Mouse (Mus musculus) small intestine, adult 2 months (tissue): ENCODE measurements at regions not wholly inside any gene's neighbourhood (a gene's known extent, or its start where the extent isn't known, plus 50 kb on each side); places are given as distances from the start of the nearest gene placed in this dataset.
"Not testable (repeated sequence)": the region's sequence is repeated elsewhere in the genome, so short reads cannot be mapped to it uniquely, and the experiment has no call there.

Source experiments
- H3K27ac ChIP-seq: fragments of 200-500 bp; 2 replicates; pipeline ENCODE4 v1.5.1; 2012; ENCODE audit warnings: low read depth, low read length, control low read depth, inconsistent platforms; ENCODE audit not compliant: insufficient read depth
- H3K27me3 ChIP-seq: fragments of 200-500 bp; 2 replicates; pipeline ENCODE4 v1.6.1; 2012; ENCODE audit warnings: mild to moderate bottlenecking, moderate library complexity, low read length, inconsistent platforms; ENCODE audit not compliant: control insufficient read depth, insufficient read depth
- H3K36me3 ChIP-seq: fragments of 200-500 bp; 2 replicates; pipeline ENCODE4 v1.6.1; 2012; ENCODE audit warnings: mild to moderate bottlenecking, low read length, control low read depth, inconsistent platforms; ENCODE audit not compliant: control insufficient read depth, insufficient read depth
- H3K4me1 ChIP-seq: fragments of 200-500 bp; 2 replicates; pipeline ENCODE4 v1.6.1; 2012; ENCODE audit warnings: low read length, inconsistent platforms, mixed read lengths; ENCODE audit not compliant: control insufficient read depth, insufficient read depth, insufficient read length
- H3K4me3 ChIP-seq: fragments of 200-500 bp; 2 replicates; pipeline ENCODE4 v1.5.1; 2012; ENCODE audit warnings: low read depth, mild to moderate bottlenecking, control low read depth, inconsistent platforms, low read length, moderate library complexity
- CTCF ChIP-seq: fragments of 200-500 bp; IDR thresholded peaks from 2 replicates; pipeline ENCODE4 v1.5.1; 2012; ENCODE audit warnings: low read depth, mild to moderate bottlenecking, control low read depth, inconsistent platforms, low read length, moderate library complexity, mixed read lengths; ENCODE audit not compliant: insufficient replicate concordance, insufficient read length; ENCODE audit errors: extremely low read depth
- POLR2A ChIP-seq: fragments of 200-500 bp; IDR thresholded peaks from 2 replicates; pipeline ENCODE4 v1.6.1; 2012; ENCODE audit warnings: low read depth, mild to moderate bottlenecking, control low read depth, inconsistent platforms, low read length, moderate library complexity
- WGBS: fragments of 180-500 bp; shearing (Covaris S2); methylation state at CpG from one replicate; pipeline ENCODE4 v1.1.7; 2018; 5-methylcytosine and 5-hydroxymethylcytosine counted together

- H3K4me3 ChIP-seq, H3K4me1 ChIP-seq, H3K27ac ChIP-seq, H3K36me3 ChIP-seq, H3K27me3 ChIP-seq: not testable (repeated sequence)
- WGBS = 94% methylated on average over 2 of the region's 2 CpGs
These were observed 108.5 kb upstream of the Fgf16 start for GRCm38 (mm10) chrX:105655591-105655990.

- no peak for TF ChIP-seq POLR2A
- TF ChIP-seq CTCF = no peak
- Histone ChIP-seq H3K27ac (no peak overlapping the region), H3K36me3 (no peaks in the 10 kb centered on the region), H3K4me1 (no peaks in the 10 kb centered on the region), H3K27me3 (no peaks in the 10 kb centered on the region), H3K4me3 (no peak overlapping the region)
- WGBS = 71% methylated on average over 2 of the region's 2 CpGs
These were observed 93.5 kb upstream of the Fgf16 start for GRCm38 (mm10) chrX:105670531-105670930.

GRCm38 (mm10) chrX:105671247-105671646, 92.8 kb upstream of the Fgf16 start:
- H3K27me3 ChIP-seq = no peaks in the 10 kb centered on the region
- H3K4me1 ChIP-seq = no peaks in the 10 kb centered on the region
- WGBS = 78% methylated on average over 4 of the region's 4 CpGs

GRCm38 (mm10) chrX:105674860-105675259, 89.2 kb upstream of the Fgf16 start:
- no peaks in the 10 kb centered on the region for H3K36me3 ChIP-seq
- TF ChIP-seq CTCF (no peak), POLR2A (no peak)
- H3K27me3 ChIP-seq = no peaks in the 10 kb centered on the region
- H3K4me3 ChIP-seq = no peak overlapping the region
- WGBS = 63% methylated on average over 3 of the region's 3 CpGs
- H3K4me1 ChIP-seq = no peaks in the 10 kb centered on the region
- no peak overlapping the region for H3K27ac ChIP-seq

More at GRCm38 (mm10) chrX:105671247-105671646, 92.8 kb upstream of the Fgf16 start:
- no peaks in the 10 kb centered on the region for H3K36me3 ChIP-seq
- TF ChIP-seq CTCF (no peak), POLR2A (no peak)
- H3K27ac ChIP-seq = no peak overlapping the region
- H3K4me3 ChIP-seq = no peak overlapping the region

GRCm38 (mm10) chrX:105683678-105684077, 80.4 kb upstream of the Fgf16 start:
- Histone ChIP-seq H3K4me3 (no peak overlapping the region), H3K27ac (peak overlapping the region; percentile 49; the same call in 1 of the 2 replicates), H3K36me3 (no peaks in the 10 kb centered on the region), H3K4me1 (peaks cover 7% of the 10 kb centered on the region; the same call in 1 of the 2 replicates), H3K27me3 (no peaks in the 10 kb centered on the region)
- TF ChIP-seq CTCF (no peak), POLR2A (no peak)
- WGBS = 30% methylated on average over 8 of the region's 8 CpGs

GRCm38 (mm10) chrX:105684433-105684832, 79.6 kb upstream of the Fgf16 start:
- TF ChIP-seq CTCF (no peak), POLR2A (no peak)
- Histone ChIP-seq H3K4me3 (no peak overlapping the region), H3K36me3 (no peaks in the 10 kb centered on the region), H3K27ac (no peak overlapping the region), H3K4me1 (peaks cover 7% of the 10 kb centered on the region; the same call in 1 of the 2 replicates), H3K27me3 (no peaks in the 10 kb centered on the region)
- 44% methylated on average over 4 of the region's 4 CpGs for WGBS

- Histone ChIP-seq H3K27me3 (no peaks in the 10 kb centered on the region), H3K27ac (no peak overlapping the region), H3K4me1 (no peaks in the 10 kb centered on the region), H3K4me3 (no peak overlapping the region), H3K36me3 (no peaks in the 10 kb centered on the region)
- WGBS = 47% methylated on average over 5 of the region's 5 CpGs
- TF ChIP-seq CTCF = no peak
- no peak for TF ChIP-seq POLR2A
These were observed 53.3 kb upstream of the Fgf16 start for GRCm38 (mm10) chrX:105710676-105711241.
